Mouse (Mus musculus) midbrain, embryonic 13.5 days (tissue): ENCODE measurements around the gene Hid1. TPM values are rescaled to one million over a fixed set of nuclear protein-coding genes. Genes with fewer than 3 reads are reported as not detected.
A peak's percentile ranks its signal among the peaks of the same experiment; 100 is the strongest.

Experiments used
- ATAC-seq: fragments of 200-750 bp; cut with Nextera tagmentation; 2 replicates; pipeline ENCODE4 v1.8.0; 2017; ENCODE audit warnings: mild to moderate bottlenecking, moderate TSS enrichment, moderate library complexity
- H3K27ac ChIP-seq: fragments of 300-500 bp; sonication (generic); 2 replicates; pipeline ENCODE4 v1.5.1; 2015; ENCODE audit warnings: inconsistent platforms, mild to moderate bottlenecking, moderate library complexity
- H3K27me3 ChIP-seq: fragments of 300-500 bp; sonication (generic); 2 replicates; pipeline ENCODE4 v1.6.1; 2015; ENCODE audit warnings: mild to moderate bottlenecking, inconsistent platforms
- H3K36me3 ChIP-seq: fragments of 300-500 bp; sonication (generic); 2 replicates; pipeline ENCODE4 v1.6.1; 2015; ENCODE audit warnings: mild to moderate bottlenecking, inconsistent platforms
- H3K4me1 ChIP-seq: fragments of 300-500 bp; sonication (generic); replicated peaks from 2 replicates; pipeline ENCODE4 v1.6.1; 2015; ENCODE audit warnings: inconsistent platforms
- H3K4me2 ChIP-seq: fragments of 300-500 bp; sonication (generic); replicated peaks from 2 replicates; pipeline ENCODE4 v1.6.1; 2015; ENCODE audit warnings: moderate library complexity, mild to moderate bottlenecking, inconsistent platforms
- H3K4me3 ChIP-seq: fragments of 300-500 bp; sonication (generic); replicated peaks from 2 replicates; pipeline ENCODE4 v1.5.1; 2015; ENCODE audit warnings: mild to moderate bottlenecking, inconsistent platforms
- H3K9ac ChIP-seq: fragments of 300-500 bp; sonication (generic); replicated peaks from 2 replicates; pipeline ENCODE4 v1.6.1; 2015; ENCODE audit warnings: mild to moderate bottlenecking, inconsistent platforms
- H3K9me3 ChIP-seq: fragments of 300-500 bp; sonication (generic); 2 replicates; pipeline ENCODE4 v1.6.1; 2016; ENCODE audit warnings: mild to moderate bottlenecking, inconsistent platforms
- WGBS: fragments of 180-500 bp; shearing (Covaris S2); methylation state at CpG from one replicate; pipeline ENCODE4 v1.1.7; 2015; 5-methylcytosine and 5-hydroxymethylcytosine counted together
- polyA plus RNA-seq: library from polyadenylated mRNA; unstranded; fragments of >200 nt; fragmentation: Nextera tagmentation; extraction: Ambion mirVana; gene quantifications from 2 replicates; pipeline ENCODE4 v1.2.1, GENCODE M21; 2015

Gene Hid1
- polyA plus RNA-seq, 1 experiment from 2014 or later: 47.4 TPM

DNA sequence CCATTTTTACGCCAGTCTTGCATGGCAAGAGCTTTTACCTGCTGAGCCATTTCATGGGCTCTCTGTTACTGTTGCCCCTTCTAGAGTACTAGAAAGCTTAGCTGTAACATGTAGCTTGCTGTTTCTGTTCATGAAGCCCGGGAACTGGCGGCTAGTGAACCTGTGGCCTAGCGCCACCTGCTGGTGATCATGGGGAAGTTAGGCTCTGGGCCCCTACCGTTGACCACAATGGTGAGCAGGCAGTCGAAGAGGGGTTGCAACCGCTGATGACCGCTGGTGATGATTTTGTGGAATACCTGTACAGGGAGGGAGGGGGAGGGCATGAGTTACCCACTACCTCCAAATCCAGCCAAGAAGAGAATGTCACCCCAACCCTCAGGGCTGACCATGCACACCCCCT, 13.4 kb downstream of the Hid1 start:
- ATAC-seq: peak; percentile 21
- Histone ChIP-seq H3K4me3 (no peak overlapping the region), H3K9me3 (no peaks in the 10 kb centered on the region), H3K4me2 (no peak overlapping the region), H3K9ac (no peak overlapping the region), H3K27me3 (peaks cover 4% of the 10 kb centered on the region; the same call in 1 of the 2 replicates), H3K27ac (no peak overlapping the region), H3K36me3 (peaks cover 69% of the 10 kb centered on the region), H3K4me1 (peaks cover 7% of the 10 kb centered on the region)
- 8% methylated on average over 8 of the region's 8 CpGs for WGBS

DNA sequence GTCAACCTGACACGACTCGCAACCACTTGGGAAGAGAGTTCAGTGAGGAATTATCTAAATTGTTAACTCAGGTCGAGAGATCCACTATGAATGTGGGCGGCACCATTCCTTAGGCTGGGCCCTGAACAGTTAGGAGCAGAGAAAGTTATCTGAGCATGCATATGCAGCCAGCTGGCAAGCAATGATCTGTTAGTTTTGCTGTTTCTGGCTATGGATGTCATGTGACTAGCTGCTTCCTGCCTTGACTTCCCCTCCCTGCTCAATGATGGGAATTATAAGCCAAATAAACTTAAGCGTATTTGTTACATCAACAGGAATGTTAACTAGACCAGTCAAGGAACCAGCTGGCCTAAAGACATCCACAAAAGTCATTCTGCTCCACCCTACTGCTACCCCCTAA, 14.2 kb downstream of the Hid1 start:
- no peaks in the 10 kb centered on the region for H3K9me3 ChIP-seq

DNA sequence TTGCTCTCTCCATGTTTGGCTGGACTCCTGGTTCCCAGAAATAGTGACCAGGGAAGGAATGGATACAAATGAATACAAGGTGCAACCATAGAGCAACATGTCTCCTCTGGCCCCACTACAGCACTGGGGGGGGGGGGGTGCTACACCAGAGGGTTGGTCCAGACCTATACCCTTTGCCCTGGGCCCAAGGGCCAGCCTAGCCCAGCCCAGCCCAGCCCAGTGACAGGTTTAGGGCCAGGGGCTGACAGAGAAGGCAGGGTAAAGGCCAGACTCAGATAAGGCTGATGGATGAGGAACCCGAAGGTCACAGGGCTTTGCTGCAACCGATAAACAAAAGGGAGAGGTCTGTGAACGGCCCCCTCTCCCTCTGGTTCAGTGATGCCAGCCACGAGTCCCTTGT, 17.6 kb downstream of the Hid1 start:
- ATAC-seq: no peak
- no peaks in the 10 kb centered on the region for H3K9me3 ChIP-seq
- H3K4me2 ChIP-seq: no peak overlapping the region
- WGBS: 69% methylated on average over 4 of the region's 4 CpGs
- H3K4me1 ChIP-seq: no peaks in the 10 kb centered on the region
- no peak overlapping the region for H3K27ac ChIP-seq
- no peak overlapping the region for H3K4me3 ChIP-seq
- H3K9ac ChIP-seq: no peak overlapping the region
- H3K36me3 ChIP-seq: peaks cover 61% of the 10 kb centered on the region
- H3K27me3 ChIP-seq: peaks cover 10% of the 10 kb centered on the region; the same call in 1 of the 2 replicates

More for the DNA sequence above, 14.2 kb downstream of the Hid1 start:
- Histone ChIP-seq H3K27ac (no peak overlapping the region), H3K27me3 (peaks cover 4% of the 10 kb centered on the region; the same call in 1 of the 2 replicates), H3K4me1 (no peaks in the 10 kb centered on the region), H3K4me2 (no peak overlapping the region), H3K36me3 (peaks cover 77% of the 10 kb centered on the region), H3K9ac (no peak overlapping the region), H3K4me3 (no peak overlapping the region)
- ATAC-seq: no peak
- 95% methylated on average over 5 of the region's 5 CpGs for WGBS

DNA sequence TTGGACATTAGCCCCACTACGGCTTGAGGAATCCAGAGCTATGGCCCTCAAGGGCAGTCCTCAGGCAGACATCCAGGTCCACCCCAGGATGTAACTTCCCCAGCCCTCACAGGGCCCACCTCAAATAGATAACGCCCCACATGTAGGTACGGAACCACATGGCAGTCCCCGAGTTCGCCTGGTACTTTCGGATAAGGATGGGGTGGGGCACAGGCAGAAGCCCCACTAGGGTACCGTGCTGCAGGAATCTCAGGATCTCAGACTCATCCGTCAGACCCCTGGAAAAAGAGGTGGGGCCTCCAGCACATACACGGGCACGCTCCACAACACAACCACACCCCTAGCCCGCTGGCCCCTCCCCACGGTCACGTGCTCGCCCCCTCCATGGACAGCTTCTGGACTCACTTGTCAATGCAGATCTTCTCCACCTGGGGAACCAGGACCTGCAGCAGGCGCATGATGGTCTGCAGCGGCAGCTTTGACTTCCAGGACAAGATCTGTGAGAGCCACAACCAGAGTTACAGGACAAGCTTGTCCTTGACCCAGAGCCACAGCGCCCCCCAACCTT, 18.8 kb downstream of the Hid1 start:
- H3K36me3 ChIP-seq: peaks cover 60% of the 10 kb centered on the region
- no peaks in the 10 kb centered on the region for H3K9me3 ChIP-seq
- no peak for ATAC-seq
- H3K27ac ChIP-seq: no peak overlapping the region
- no peak overlapping the region for H3K4me3 ChIP-seq
- H3K27me3 ChIP-seq: peaks cover 16% of the 10 kb centered on the region; the same call in 1 of the 2 replicates
- H3K4me2 ChIP-seq: no peak overlapping the region
- 66% methylated on average over 17 of the region's 17 CpGs for WGBS
- 0 out of 2 replicates have a peak overlapping the region, but pooled peaks have one; percentile 16 for H3K9ac ChIP-seq
- 0 out of 2 replicates have a peak, but pooled peaks cover 3% of the 10 kb centered on the region for H3K4me1 ChIP-seq

GRCm38 (mm10) chr11:115345515-115345914, 22.0 kb downstream of the Hid1 start:
- Histone ChIP-seq H3K4me3 (no peak overlapping the region), H3K4me1 (0 out of 2 replicates have a peak, but pooled peaks cover 3% of the 10 kb centered on the region), H3K4me2 (no peak overlapping the region), H3K27ac (no peak overlapping the region), H3K9me3 (no peaks in the 10 kb centered on the region), H3K27me3 (peaks cover 23% of the 10 kb centered on the region), H3K9ac (no peak overlapping the region), H3K36me3 (peaks cover 29% of the 10 kb centered on the region)
- 54% methylated on average over 7 of the region's 7 CpGs for WGBS
- no peak for ATAC-seq

GRCm38 (mm10) chr11:115344967-115345366, 22.6 kb downstream of the Hid1 start:
- no peak overlapping the region for H3K4me3 ChIP-seq
- 0 out of 2 replicates have a peak, but pooled peaks cover 3% of the 10 kb centered on the region for H3K4me1 ChIP-seq
- ATAC-seq: no peak
- 18% methylated on average over 12 of the region's 12 CpGs for WGBS
- no peaks in the 10 kb centered on the region for H3K9me3 ChIP-seq
- H3K4me2 ChIP-seq: no peak overlapping the region
- peaks cover 23% of the 10 kb centered on the region for H3K36me3 ChIP-seq
- H3K27ac ChIP-seq: no peak overlapping the region
- peaks cover 25% of the 10 kb centered on the region for H3K27me3 ChIP-seq
- no peak overlapping the region for H3K9ac ChIP-seq

GRCm38 (mm10) chr11:115341866-115342265, 25.7 kb downstream of the Hid1 start:
- Histone ChIP-seq H3K4me3 (no peak overlapping the region), H3K4me2 (no peak overlapping the region), H3K9me3 (no peaks in the 10 kb centered on the region), H3K4me1 (0 out of 2 replicates have a peak, but pooled peaks cover 3% of the 10 kb centered on the region), H3K9ac (no peak overlapping the region), H3K27me3 (peaks cover 41% of the 10 kb centered on the region), H3K36me3 (no peaks in the 10 kb centered on the region), H3K27ac (no peak overlapping the region)
- ATAC-seq: no peak
- WGBS: 82% methylated on average over 6 of the region's 6 CpGs

- no peaks in the 10 kb centered on the region for H3K9me3 ChIP-seq
- 71% methylated on average over 2 of the region's 2 CpGs for WGBS
- H3K27me3 ChIP-seq: peaks cover 45% of the 10 kb centered on the region
Measured at GRCm38 (mm10) chr11:115341246-115341645, 26.3 kb downstream of the Hid1 start.

GRCm38 (mm10) chr11:115337826-115338225, 29.7 kb downstream of the Hid1 start:
- no peak overlapping the region for H3K4me3 ChIP-seq
- no peak overlapping the region for H3K4me2 ChIP-seq
- peaks cover 56% of the 10 kb centered on the region for H3K27me3 ChIP-seq
- no peaks in the 10 kb centered on the region for H3K36me3 ChIP-seq
- H3K9me3 ChIP-seq: no peaks in the 10 kb centered on the region
- ATAC-seq: no peak
- WGBS: 92% methylated on average over 1 of the region's 1 CpGs
- no peak overlapping the region for H3K9ac ChIP-seq
- H3K27ac ChIP-seq: no peak overlapping the region
- H3K4me1 ChIP-seq: peaks cover 11% of the 10 kb centered on the region

More at GRCm38 (mm10) chr11:115341246-115341645, 26.3 kb downstream of the Hid1 start:
- Histone ChIP-seq H3K27ac (no peak overlapping the region), H3K4me2 (no peak overlapping the region), H3K9ac (no peak overlapping the region), H3K4me3 (no peak overlapping the region), H3K4me1 (0 out of 2 replicates have a peak, but pooled peaks cover 3% of the 10 kb centered on the region), H3K36me3 (no peaks in the 10 kb centered on the region)
- no peak for ATAC-seq

DNA sequence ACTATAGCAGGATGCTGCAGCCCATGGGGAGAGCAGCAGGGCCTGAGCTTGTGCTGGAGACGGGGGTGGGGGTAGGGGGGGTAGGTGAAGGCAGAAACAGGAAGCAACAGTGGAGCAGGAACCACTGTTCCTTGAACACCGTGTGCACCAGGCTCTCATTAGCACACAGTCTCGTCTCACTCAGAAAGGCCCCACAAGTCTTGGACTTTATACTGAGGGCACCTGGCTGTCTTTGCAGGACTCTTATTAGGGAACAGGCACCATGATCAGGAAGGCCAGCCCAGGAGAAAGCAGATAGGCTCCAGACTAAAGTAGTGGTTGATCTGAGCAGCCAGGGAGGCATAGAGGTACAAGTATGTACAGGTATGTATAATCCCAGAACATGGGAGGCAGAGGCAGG, 30.2 kb downstream of the Hid1 start:
- WGBS: 62% methylated on average over 3 of the region's 3 CpGs
- Histone ChIP-seq H3K9ac (no peak overlapping the region), H3K4me1 (peaks cover 11% of the 10 kb centered on the region), H3K27me3 (peaks cover 60% of the 10 kb centered on the region), H3K9me3 (no peaks in the 10 kb centered on the region), H3K4me3 (no peak overlapping the region), H3K36me3 (no peaks in the 10 kb centered on the region), H3K4me2 (no peak overlapping the region), H3K27ac (no peak overlapping the region)
- ATAC-seq: no peak

GRCm38 (mm10) chr11:115336115-115336514, 31.4 kb downstream of the Hid1 start:
- H3K27ac ChIP-seq: no peak overlapping the region
- H3K4me3 ChIP-seq: no peak overlapping the region
- H3K4me2 ChIP-seq: no peak overlapping the region
- H3K9ac ChIP-seq: no peak overlapping the region
- no peak for ATAC-seq
- peaks cover 68% of the 10 kb centered on the region for H3K27me3 ChIP-seq
- H3K36me3 ChIP-seq: no peaks in the 10 kb centered on the region
- H3K9me3 ChIP-seq: no peaks in the 10 kb centered on the region
- H3K4me1 ChIP-seq: peaks cover 11% of the 10 kb centered on the region
- 24% methylated on average over 6 of the region's 6 CpGs for WGBS

DNA sequence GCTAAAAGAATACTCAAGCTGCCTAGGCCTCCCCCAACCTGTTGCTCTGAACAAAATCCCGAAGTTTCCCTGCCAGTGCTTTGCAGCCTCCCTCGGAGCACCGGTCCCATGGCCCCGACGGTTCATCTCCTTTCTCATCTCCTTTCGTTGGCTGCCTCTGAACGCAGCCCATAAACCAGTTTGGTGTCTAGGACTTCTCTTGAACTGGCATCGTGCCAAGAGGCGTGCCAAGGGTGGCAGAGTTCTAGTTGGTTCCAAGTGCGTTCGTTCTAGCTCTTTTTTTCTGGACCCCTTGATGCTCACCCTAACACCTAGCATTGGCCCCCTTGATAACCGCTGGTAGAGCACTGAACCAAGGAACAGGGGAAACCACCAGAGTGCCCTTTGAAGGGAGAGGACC, 32.3 kb downstream of the Hid1 start:
- peak overlapping the region; percentile 58; the same call in 1 of the 2 replicates for H3K4me2 ChIP-seq
- no peaks in the 10 kb centered on the region for H3K36me3 ChIP-seq
- 56% methylated on average over 12 of the region's 12 CpGs for WGBS
- H3K27me3 ChIP-seq: peaks cover 65% of the 10 kb centered on the region
- H3K9ac ChIP-seq: no peak overlapping the region
- H3K4me3 ChIP-seq: no peak overlapping the region
- peaks cover 11% of the 10 kb centered on the region for H3K4me1 ChIP-seq
- no peak for ATAC-seq
- no peak overlapping the region for H3K27ac ChIP-seq
- H3K9me3 ChIP-seq: no peaks in the 10 kb centered on the region

- Histone ChIP-seq H3K4me1 (peaks cover 11% of the 10 kb centered on the region), H3K4me3 (peak within 1 kb of the TSS; percentile 33), H3K27me3 (peaks cover 63% of the 10 kb centered on the region), H3K4me2 (peak within 1 kb of the TSS; percentile 58), H3K36me3 (no peaks in the 10 kb centered on the region), H3K9me3 (no peaks in the 10 kb centered on the region), H3K9ac (peak within 1 kb of the TSS; percentile 48), H3K27ac (no peak within 1 kb of the TSS)
- WGBS: 4% methylated on average over 29 of the region's 29 CpGs
- ATAC-seq: no peak
Measured at GRCm38 (mm10) chr11:115334531-115334930, 33.0 kb downstream of the Hid1 start, which contains the start of gene Otop3. Gene Otop3 (plus strand): TSS chr11:115334731.
